Mouse (Mus musculus) bone marrow, adult 2 months (tissue): ENCODE results near the gene Ccdc105. TPM values are rescaled to one million over a fixed set of nuclear protein-coding genes. Genes with fewer than 3 reads are reported as not detected.

Experiments
- H3K27ac ChIP-seq: fragments of 200-500 bp; 2 replicates; pipeline ENCODE4 v1.5.1; 2012; ENCODE audit warnings: low read depth, mild to moderate bottlenecking, control low read depth, inconsistent platforms, low read length; ENCODE audit not compliant: control insufficient read depth, poor library complexity, insufficient read depth
- H3K4me1 ChIP-seq: fragments of 200-500 bp; 2 replicates; pipeline ENCODE4 v1.6.1; 2011; ENCODE audit warnings: low read length; ENCODE audit not compliant: control insufficient read depth, insufficient read depth
- H3K4me3 ChIP-seq: fragments of 200-500 bp; replicated peaks from 2 replicates; pipeline ENCODE3; 2011; ENCODE audit warnings: mild to moderate bottlenecking, low read depth, low read length, control low read depth; ENCODE audit not compliant: control insufficient read depth
- CTCF ChIP-seq: fragments of 200-500 bp; IDR thresholded peaks from 2 replicates; pipeline ENCODE4 v1.5.1; 2011; ENCODE audit warnings: low read length, control low read depth; ENCODE audit not compliant: control insufficient read depth, insufficient read depth
- POLR2A ChIP-seq: fragments of 200-500 bp; IDR thresholded peaks from 2 replicates; pipeline ENCODE4 v1.6.1; 2011; ENCODE audit warnings: low read depth, mild to moderate bottlenecking, control low read depth, low read length, borderline replicate concordance; ENCODE audit not compliant: control insufficient read depth
- WGBS: fragments of 180-500 bp; shearing (Covaris S2); methylation state at CpG from one replicate; pipeline ENCODE4 v1.1.7; 2018; 5-methylcytosine and 5-hydroxymethylcytosine counted together
- polyA plus RNA-seq: library from polyadenylated mRNA; stranded (reverse); fragments of >200 nt; gene quantifications from 2 replicates; pipeline ENCODE4 v1.2.4, GENCODE M21; 2011; ENCODE audit warnings: low replicate concordance; ENCODE audit not compliant: missing spikeins, insufficient read depth, insufficient read length

Gene Ccdc105
- polyA plus RNA-seq, 1 experiment, result not detected

GRCm38 (mm10) chr10:78700881-78701280 lies 52.0 kb downstream of the Ccdc105 start:
- no peak overlapping the region for H3K4me3 ChIP-seq
- TF ChIP-seq POLR2A (no peak), CTCF (no peak)
- no peaks in the 10 kb centered on the region for H3K4me1 ChIP-seq
- no peak overlapping the region for H3K27ac ChIP-seq
- WGBS, result 49% methylated on average over 3 of the region's 3 CpGs

Other genes with a start within 250 kb of the Ccdc105 start
- gene Olfr1358, start 235.6 kb downstream of the Ccdc105 start, polyA plus RNA-seq, result not detected in 2 replicates
- gene Ilvbl, start 178.7 kb downstream of the Ccdc105 start, polyA plus RNA-seq, result 11.3 and 25.4 TPM in 2 replicates
- 3.6 and 5.5 TPM in 2 replicates for gene Syde1, start 161.1 kb downstream of the Ccdc105 start, polyA plus RNA-seq
- gene Olfr1357, start 135.0 kb downstream of the Ccdc105 start, polyA plus RNA-seq, result not detected in 2 replicates
- gene Casp14, start 34.8 kb downstream of the Ccdc105 start, polyA plus RNA-seq, result not detected in 2 replicates
- 1.2 TPM in 1 of 2 replicates, not detected in the other for gene Slc1a6, start 27.4 kb upstream of the Ccdc105 start, polyA plus RNA-seq
- gene Olfr1356, start 99.1 kb upstream of the Ccdc105 start, polyA plus RNA-seq, result not detected in 2 replicates
- not detected in 2 replicates for gene Olfr1355, start 122.5 kb upstream of the Ccdc105 start, polyA plus RNA-seq
- gene Olfr1354, start 160.1 kb upstream of the Ccdc105 start, polyA plus RNA-seq, result not detected in 2 replicates
- not detected in 2 replicates for gene Olfr8, start 197.6 kb upstream of the Ccdc105 start, polyA plus RNA-seq
- not detected in 2 replicates for gene Olfr1353, start 210.2 kb upstream of the Ccdc105 start, polyA plus RNA-seq
- gene Olfr1352, start 228.0 kb upstream of the Ccdc105 start, polyA plus RNA-seq, result not detected in 2 replicates